Mouse (Mus musculus): ENCODE results near the gene Gadd45b. TPM values are rescaled to one million over a fixed set of nuclear protein-coding genes. Genes with fewer than 3 reads are reported as not detected.

Gadd45b gene
- total and polyA plus RNA-seq, 3 experiments, result 14.9 to 52.5 (median 24.4) TPM

- Histone ChIP-seq H3K27ac (ENCODE audit: insufficient read depth, low read depth) (no peak overlapping the region), H3K36me3 (replicated peaks in 1 of 2; ENCODE audit: control insufficient read depth in 1 of 2, insufficient read depth in 1 of 2, low read length in 1 of 2) (no peaks in the 10 kb centered on the region), H3K9ac (ENCODE audit: insufficient read depth, low read depth) (no peak overlapping the region), H3K4me3 (replicated peaks in 1 of 3; ENCODE audit: low read depth in 2 of 3, low read length in 2 of 3, poor library complexity in 1 of 3) (no peak overlapping the region), H3K9me3 (replicated peaks; ENCODE audit: low read length) (no peaks in the 10 kb centered on the region), H3K27me3 (replicated peaks) (peaks cover 36% of the 10 kb centered on the region), H3K4me2 (ENCODE audit: insufficient read depth, low read depth, poor library complexity, severe bottlenecking) (no peak overlapping the region), H3K79me2 (replicated peaks; ENCODE audit: control insufficient read depth, extremely low read depth, insufficient read depth, poor library complexity, severe bottlenecking) (no peaks in the 10 kb centered on the region), H3K4me1 (ENCODE audit: control insufficient read depth in 1 of 2, insufficient read depth in 2 of 2) (peaks cover 24 to 50% of the 10 kb centered on the region in 2 experiments)
- in situ Hi-C loops (cut with MboI; ENCODE audit: low pct_ligation_motif_present, low pct_unique_long_range_greater_than_20kb, low sequenced_read_pairs), result no loop called here
- TF ChIP-seq NELFE (IDR thresholded peaks at IDR 0.05; ENCODE audit: low read depth, low read length) (no peak), POLR2A (IDR thresholded peaks at IDR 0.05; ENCODE audit: low read depth, low read length) (no peak), TBP (conservative IDR thresholded peaks at IDR 0.05; ENCODE audit: low read depth, low read length) (no peak), ZNF384 (IDR thresholded peaks at IDR 0.05; ENCODE audit: low read depth, low read length) (no peak), RAD21 (IDR thresholded peaks at IDR 0.05; ENCODE audit: low read depth, low read length) (no peak)
- dilution Hi-C loops (cut with MboI; ENCODE audit: extremely low pct_ligation_motif_present, extremely low pct_unique_long_range_greater_than_20kb, low sequenced_read_pairs), result no loop called here
- DNase-seq (ENCODE audit: extremely low read depth), result no peak
Observed at GRCm38 (mm10) chr10:80944231-80944630, 14.4 kb downstream of the Gadd45b start.

DNA sequence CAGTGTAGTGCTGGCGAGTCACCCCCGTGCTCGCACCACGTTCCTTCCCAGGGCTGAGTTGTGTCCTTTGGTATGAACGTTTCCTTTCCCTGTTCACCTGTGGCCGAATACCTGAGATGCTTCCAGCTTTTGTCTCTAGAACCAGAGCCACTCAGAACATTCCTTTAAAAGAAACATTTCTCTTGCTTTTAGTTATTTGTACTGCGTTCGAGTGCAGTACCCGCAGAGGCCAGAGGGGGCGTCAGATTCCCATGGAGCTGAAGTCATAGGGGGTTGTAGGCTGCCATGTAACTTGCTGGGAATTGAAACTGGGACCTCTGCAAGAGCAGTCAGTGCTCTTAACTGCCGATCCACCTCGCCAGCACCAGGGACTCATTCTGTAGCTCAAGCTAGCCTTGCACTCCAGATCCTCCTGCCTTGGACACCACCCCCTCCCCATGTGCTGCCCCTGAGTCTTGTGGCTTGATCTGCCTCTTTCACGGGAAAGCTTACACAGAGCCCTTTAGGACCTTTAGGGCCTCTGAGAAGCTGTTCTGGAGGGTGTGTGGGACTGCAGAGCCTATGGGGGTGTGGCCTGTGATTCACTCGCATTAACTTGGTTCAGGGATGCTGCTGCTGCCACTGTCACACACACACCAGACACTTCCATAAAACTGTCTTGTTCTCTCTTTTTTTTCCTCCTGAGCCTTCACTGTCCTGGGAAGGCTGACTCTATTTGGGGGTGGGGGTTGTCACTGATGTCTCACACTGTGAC, 17.0 kb downstream of the Gadd45b start:
- H3K4me1 ChIP-seq (ENCODE audit: control insufficient read depth in 1 of 2, insufficient read depth in 2 of 2), result peaks cover 6 to 37% of the 10 kb centered on the region in 2 experiments; a peak in 3 of 4 replicates
- no peak overlapping the region for H3K4me2 ChIP-seq (ENCODE audit: insufficient read depth, low read depth, poor library complexity, severe bottlenecking)
- H3K36me3 ChIP-seq (replicated peaks in 1 of 2; ENCODE audit: control insufficient read depth in 1 of 2, insufficient read depth in 1 of 2, low read length in 1 of 2), result no peaks in the 10 kb centered on the region
- no peaks in the 10 kb centered on the region for H3K79me2 ChIP-seq (replicated peaks; ENCODE audit: control insufficient read depth, extremely low read depth, insufficient read depth, poor library complexity, severe bottlenecking)
- H3K27me3 ChIP-seq (replicated peaks), result peaks cover 24% of the 10 kb centered on the region
- no peak for TF ChIP-seq NRF1 (IDR thresholded peaks at IDR 0.05; ENCODE audit: low read depth, low read length)
- peak; percentile 47 to 61 for TF ChIP-seq CTCF (conservative IDR thresholded peaks at IDR 0.05 in 1 of 2, IDR thresholded peaks at IDR 0.05 in 1 of 2; ENCODE audit: low read depth in 2 of 2, low read length in 2 of 2)
- in situ Hi-C loops (cut with MboI; ENCODE audit: low pct_ligation_motif_present, low pct_unique_long_range_greater_than_20kb, low sequenced_read_pairs) (no loop called here), dilution Hi-C loops (cut with MboI; ENCODE audit: extremely low pct_ligation_motif_present, extremely low pct_unique_long_range_greater_than_20kb, low sequenced_read_pairs) (no loop called here)
- H3K9ac ChIP-seq (ENCODE audit: insufficient read depth, low read depth), result no peak overlapping the region
- no peak for DNase-seq (ENCODE audit: extremely low read depth)
- no peak overlapping the region for H3K4me3 ChIP-seq (replicated peaks in 1 of 3; ENCODE audit: low read depth in 2 of 3, low read length in 2 of 3, poor library complexity in 1 of 3)
- H3K27ac ChIP-seq (ENCODE audit: insufficient read depth, low read depth), result no peak overlapping the region
- H3K9me3 ChIP-seq (replicated peaks; ENCODE audit: low read length), result no peaks in the 10 kb centered on the region

- in situ Hi-C loops (cut with MboI; ENCODE audit: low pct_ligation_motif_present, low pct_unique_long_range_greater_than_20kb, low sequenced_read_pairs), result no loop called here
- Histone ChIP-seq H3K4me1 (ENCODE audit: control insufficient read depth in 1 of 2, insufficient read depth in 2 of 2) (peaks cover 6 to 35% of the 10 kb centered on the region in 2 experiments; a peak in 3 of 4 replicates), H3K36me3 (replicated peaks in 1 of 2; ENCODE audit: control insufficient read depth in 1 of 2, insufficient read depth in 1 of 2, low read length in 1 of 2) (no peaks in the 10 kb centered on the region), H3K27ac (ENCODE audit: insufficient read depth, low read depth) (no peak overlapping the region), H3K4me2 (ENCODE audit: insufficient read depth, low read depth, poor library complexity, severe bottlenecking) (no peak overlapping the region), H3K4me3 (replicated peaks in 1 of 3; ENCODE audit: low read depth in 2 of 3, low read length in 2 of 3, poor library complexity in 1 of 3) (no peak overlapping the region), H3K9me3 (replicated peaks; ENCODE audit: low read length) (no peaks in the 10 kb centered on the region), H3K27me3 (replicated peaks) (peaks cover 23% of the 10 kb centered on the region), H3K9ac (ENCODE audit: insufficient read depth, low read depth) (no peak overlapping the region), H3K79me2 (replicated peaks; ENCODE audit: control insufficient read depth, extremely low read depth, insufficient read depth, poor library complexity, severe bottlenecking) (no peaks in the 10 kb centered on the region)
- dilution Hi-C loops (cut with MboI; ENCODE audit: extremely low pct_ligation_motif_present, extremely low pct_unique_long_range_greater_than_20kb, low sequenced_read_pairs), result no loop called here
- DNase-seq (ENCODE audit: extremely low read depth), result no peak
- no peak for TF ChIP-seq CHD2 (IDR thresholded peaks at IDR 0.05; ENCODE audit: low read length)
- no peak for TF ChIP-seq POLR2A (IDR thresholded peaks at IDR 0.05; ENCODE audit: low read depth, low read length)
- TF ChIP-seq SIN3A (IDR thresholded peaks at IDR 0.05; ENCODE audit: low read length), result no peak
- no peak for TF ChIP-seq GABPA (IDR thresholded peaks at IDR 0.05; ENCODE audit: insufficient replicate concordance, low read depth, low read length)
- no peak for TF ChIP-seq ZNF384 (IDR thresholded peaks at IDR 0.05; ENCODE audit: low read depth, low read length)
- no peak for TF ChIP-seq TCF12 (IDR thresholded peaks at IDR 0.05; ENCODE audit: low read depth, low read length)
- no peak for TF ChIP-seq MXI1 (IDR thresholded peaks at IDR 0.05; ENCODE audit: low read depth, low read length)
- TF ChIP-seq POLR2AphosphoS2 (IDR thresholded peaks at IDR 0.05; ENCODE audit: low read depth, low read length), result no peak
- no peak for TF ChIP-seq ZKSCAN1 (IDR thresholded peaks at IDR 0.05; ENCODE audit: borderline replicate concordance, low read depth, low read length)
- TF ChIP-seq MAZ (IDR thresholded peaks at IDR 0.05; ENCODE audit: low read depth, low read length), result no peak
- no peak for TF ChIP-seq JUN (IDR thresholded peaks at IDR 0.05; ENCODE audit: insufficient read depth, low read depth, low read length)
- TF ChIP-seq USF2 (conservative IDR thresholded peaks at IDR 0.05; ENCODE audit: low read depth, low read length), result no peak
- TF ChIP-seq NELFE (IDR thresholded peaks at IDR 0.05; ENCODE audit: low read depth, low read length), result no peak
- TF ChIP-seq EP300 (IDR thresholded peaks at IDR 0.05; ENCODE audit: low read length), result no peak
Observed at GRCm38 (mm10) chr10:80947802-80948201, 17.9 kb downstream of the Gadd45b start.

Data from CH12.LX (cell line).